Mouse (Mus musculus) ES-E14 (cell line): ENCODE data around the gene Rhoj.

Experiments
- CHD2 ChIP-seq: IDR thresholded peaks from 2 replicates; pipeline ENCODE4 v1.6.1; 2014; ENCODE audit warnings: mild to moderate bottlenecking, low read depth, low read length, inconsistent platforms
- HCFC1 ChIP-seq: IDR thresholded peaks from 2 replicates; pipeline ENCODE4 v1.6.1; 2012; ENCODE audit warnings: low read length, inconsistent platforms, borderline replicate concordance; ENCODE audit not compliant: insufficient read depth
- MAFK ChIP-seq: IDR thresholded peaks from 2 replicates; pipeline ENCODE4 v1.6.1; 2014; ENCODE audit warnings: mild to moderate bottlenecking, low read depth, low read length, inconsistent platforms; ENCODE audit not compliant: insufficient read depth
- ZC3H11A ChIP-seq: IDR thresholded peaks from 2 replicates; pipeline ENCODE4 v1.6.1; 2012; ENCODE audit warnings: low read depth, mild to moderate bottlenecking, inconsistent platforms, low read length, borderline replicate concordance
- ZNF384 ChIP-seq: IDR thresholded peaks from 2 replicates; pipeline ENCODE4 v1.6.1; 2012; ENCODE audit warnings: low read depth, low read length, inconsistent platforms

- TF ChIP-seq CHD2 = no peak
- TF ChIP-seq ZNF384 = no peak
- TF ChIP-seq MAFK = no peak
- no peak for TF ChIP-seq ZC3H11A
- no peak for TF ChIP-seq HCFC1
Measured at GRCm38 (mm10) chr12:75304132-75304531, 4.0 kb upstream of the Rhoj start.
